Mouse (Mus musculus) layer of hippocampus, postnatal 14 days (tissue): ENCODE measurements at regions not wholly inside any gene's neighbourhood (a gene's known extent, or its start where the extent isn't known, plus 50 kb on each side); places are given as distances from the start of the nearest gene placed in this dataset.

Experiments
- DNase-seq, 2 experiments: peaks; one replicate each; pipeline ENCODE4 v3.0.0; 2021 to 2022; ENCODE audit warnings: low spot score in 2 of 2, mixed read lengths in 1 of 2
- microRNA-seq, 2 experiments: library from miRNA; unstranded; fragments of <30 nt; microRNA quantifications; one replicate each; pipeline ENCODE4 v1.2.0; 2021

GRCm38 (mm10) chr11:28660377-28660776 is 76.3 kb upstream of the Ccdc85a start:
- no peak for DNase-seq

DNA sequence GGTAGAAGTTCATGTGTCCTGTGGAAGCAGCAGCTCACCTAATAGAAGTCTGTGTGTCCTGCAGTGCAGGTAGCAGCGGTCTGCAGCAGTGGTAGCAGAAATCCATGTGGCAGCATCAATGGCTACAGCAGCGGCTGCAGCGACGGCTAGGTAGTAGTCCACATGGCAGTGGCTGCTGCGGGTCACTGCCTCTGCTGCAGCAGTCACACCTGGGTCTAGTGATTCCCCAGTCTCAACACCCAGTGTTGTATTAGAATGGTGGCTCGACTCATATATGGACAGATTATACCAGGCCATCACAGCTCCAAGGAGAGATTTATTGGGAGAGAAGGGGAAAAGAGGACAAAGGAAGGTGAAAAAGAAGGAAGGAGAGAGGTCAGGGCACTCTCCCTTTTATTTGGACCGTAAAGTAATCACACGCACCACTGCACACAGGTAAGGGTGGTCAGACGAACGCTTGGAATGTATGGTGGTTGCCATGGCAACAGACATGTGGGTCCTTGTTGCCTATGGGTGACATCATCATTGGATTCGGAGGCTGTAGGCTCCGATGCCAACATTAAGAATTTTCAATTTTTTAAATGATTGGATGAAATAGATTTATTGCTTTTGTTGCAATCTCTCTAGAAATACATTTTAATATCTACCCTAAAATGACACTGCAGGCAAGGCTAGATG is 71.2 kb upstream of the Ccdc85a start:
- no peak for DNase-seq

- DNase-seq, result no peak
Measured at GRCm38 (mm10) chr11:28649446-28649845, 65.3 kb upstream of the Ccdc85a start.

- DNase-seq, result no peak
Measured at GRCm38 (mm10) chr11:28648916-28649315, 64.8 kb upstream of the Ccdc85a start.

DNA sequence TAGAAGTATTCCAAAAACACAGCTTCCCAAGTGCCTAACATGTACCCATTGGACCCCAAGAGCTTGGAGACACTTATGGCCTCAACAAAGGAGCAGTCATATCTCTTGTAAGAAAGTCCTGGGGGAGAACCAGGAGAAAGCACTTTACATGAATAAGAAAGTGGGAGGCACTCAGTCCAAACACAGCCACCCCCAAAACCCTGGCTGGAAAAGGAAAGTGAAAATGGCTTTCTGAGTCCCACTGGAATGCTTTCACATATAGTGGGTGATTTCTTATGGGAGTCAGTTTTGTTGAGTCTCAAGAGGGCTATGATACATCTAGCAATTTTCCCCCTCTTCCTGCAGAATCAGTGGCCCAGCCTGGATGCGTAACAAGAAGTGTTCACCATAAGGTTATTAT is 55.0 kb upstream of the Ccdc85a start:
- no peak for DNase-seq

- no peak for DNase-seq
Measured at GRCm38 (mm10) chr11:28636752-28637151, 52.6 kb upstream of the Ccdc85a start.

Small RNAs in the stretch of these regions (microRNA-seq; reads per million reads assigned to microRNA genes)
- gene Mir216a, result 2.9 to 4.2 reads per million in 2 experiments
- gene Mir216b, result 0 reads per million in 2 experiments
- gene Mir216c, result 0 reads per million in 2 experiments
- 11.1 to 24.9 reads per million in 2 experiments for gene Mir217
